Mouse (Mus musculus) cerebellum, adult 18-20 months (tissue): ENCODE data around the gene Arhgap20.

Source experiments
- DNase-seq, 2 experiments: peaks; one replicate each; pipeline ENCODE4 v3.0.0; 2021

Gene Arhgap20

GRCm38 (mm10) chr9:51807272-51807671, 42.1 kb downstream of the Arhgap20 start:
- no peak for DNase-seq

GRCm38 (mm10) chr9:51812931-51813330, 47.8 kb downstream of the Arhgap20 start:
- no peak for DNase-seq

GRCm38 (mm10) chr9:51824516-51824915, 59.4 kb downstream of the Arhgap20 start:
- DNase-seq: no peak

DNA sequence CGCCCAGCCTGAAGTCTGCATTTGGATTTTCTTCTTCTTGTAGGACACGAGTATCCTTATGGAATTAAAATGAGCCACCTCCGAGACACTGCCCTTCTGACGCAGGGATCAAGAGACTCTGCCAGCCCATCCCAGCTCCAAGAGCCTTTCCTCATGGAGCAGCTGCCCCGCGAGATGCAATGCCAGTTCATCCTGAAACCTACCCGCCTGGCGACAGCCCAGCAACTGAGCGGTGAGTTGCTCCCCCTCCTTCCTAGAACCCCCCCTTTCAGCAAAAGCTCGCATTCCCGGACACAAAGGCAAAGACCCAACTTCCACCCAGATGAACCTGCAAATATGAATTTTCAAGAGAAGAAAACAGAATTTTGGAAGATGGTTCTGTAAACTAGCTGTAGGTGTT, 66.5 kb downstream of the Arhgap20 start:
- peak; percentile 13 to 19 for DNase-seq

GRCm38 (mm10) chr9:51832368-51832767, 67.2 kb downstream of the Arhgap20 start:
- DNase-seq: no peak

DNA sequence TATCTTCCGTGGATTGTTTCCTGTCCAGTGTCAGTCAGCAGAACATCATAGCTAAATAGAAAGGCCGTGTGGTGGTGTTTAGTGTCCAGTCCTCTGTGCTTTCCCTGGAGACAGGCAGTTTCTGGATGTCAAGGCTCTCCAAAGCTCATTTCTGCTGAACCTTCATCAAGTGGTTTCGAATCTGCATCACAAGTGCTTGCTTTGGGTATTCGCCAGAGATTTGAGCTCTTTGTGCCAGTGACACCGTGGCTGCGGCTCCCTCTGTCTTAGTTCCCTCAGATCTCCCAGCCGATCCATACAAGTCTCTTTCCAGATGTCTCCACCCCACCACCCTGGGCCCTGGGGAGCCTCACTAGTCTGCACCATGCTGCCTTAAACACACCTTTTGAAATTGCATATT, 72.6 kb downstream of the Arhgap20 start:
- no peak for DNase-seq

GRCm38 (mm10) chr9:51843216-51843615, 78.1 kb downstream of the Arhgap20 start:
- DNase-seq: peak; percentile 7 to 22

DNA sequence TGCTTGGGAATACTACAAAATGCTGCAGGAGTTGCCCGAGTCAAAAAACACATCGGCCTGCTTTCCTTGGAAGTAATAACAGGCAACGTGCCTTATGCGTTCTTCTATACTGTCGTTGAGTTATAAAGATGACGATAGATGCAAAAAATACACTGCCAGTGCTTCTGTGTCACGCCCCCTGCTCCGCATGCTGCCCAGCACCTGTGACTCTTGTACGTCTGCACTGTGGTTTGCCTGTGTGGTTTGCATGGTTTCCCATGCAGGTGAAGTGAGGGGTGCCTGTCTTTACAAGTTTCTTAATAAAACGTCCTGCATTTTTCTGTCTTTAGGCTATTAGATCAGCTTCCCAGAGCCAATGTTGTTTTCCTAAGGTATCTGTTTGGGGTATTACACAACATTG, 80.7 kb downstream of the Arhgap20 start:
- no peak for DNase-seq

- DNase-seq: no peak
Measured at GRCm38 (mm10) chr9:51853772-51854171, 88.6 kb downstream of the Arhgap20 start.

DNA sequence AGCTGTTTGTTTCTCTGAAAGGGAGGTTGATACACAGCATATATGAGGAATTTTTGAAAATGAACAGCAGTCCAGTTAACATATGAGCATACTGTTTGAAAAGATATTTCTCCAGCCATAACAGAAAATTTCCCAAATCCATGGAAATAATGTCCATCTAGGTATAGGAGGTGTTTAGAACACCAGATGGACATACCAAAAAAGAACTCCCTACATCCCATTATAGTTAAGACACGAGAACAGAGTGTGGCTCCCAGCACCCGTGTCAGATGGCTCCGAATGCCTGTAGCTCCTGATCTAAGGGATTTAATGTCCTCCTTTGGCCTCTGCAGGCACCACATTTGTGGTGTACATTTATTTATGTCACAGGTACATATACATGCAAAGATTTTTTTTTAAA, 99.1 kb downstream of the Arhgap20 start:
- DNase-seq: no peak

- DNase-seq: no peak
Measured at GRCm38 (mm10) chr9:51866634-51867033, 101.5 kb downstream of the Arhgap20 start.

DNA sequence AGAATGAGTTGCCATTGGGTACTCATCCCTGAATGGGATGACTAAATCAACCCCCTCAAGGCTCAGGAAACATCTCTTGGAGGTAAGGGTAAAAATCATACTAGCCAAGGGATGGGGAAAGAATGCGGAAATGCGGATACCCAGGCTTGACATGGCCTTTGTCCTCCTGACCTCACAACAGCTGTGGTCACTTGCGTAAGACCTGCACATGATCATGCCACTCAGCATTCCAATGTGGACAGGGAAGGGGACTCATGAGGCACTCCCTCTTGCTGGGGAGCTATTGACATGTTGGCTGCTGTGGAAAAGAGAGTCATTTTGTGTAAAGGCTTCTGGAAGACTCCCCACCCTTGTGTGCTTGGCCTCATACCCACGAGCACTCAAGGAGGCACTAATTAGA, 103.9 kb downstream of the Arhgap20 start:
- DNase-seq: no peak

- DNase-seq: no peak
Measured at GRCm38 (mm10) chr9:51874348-51874747, 109.2 kb downstream of the Arhgap20 start.

DNA sequence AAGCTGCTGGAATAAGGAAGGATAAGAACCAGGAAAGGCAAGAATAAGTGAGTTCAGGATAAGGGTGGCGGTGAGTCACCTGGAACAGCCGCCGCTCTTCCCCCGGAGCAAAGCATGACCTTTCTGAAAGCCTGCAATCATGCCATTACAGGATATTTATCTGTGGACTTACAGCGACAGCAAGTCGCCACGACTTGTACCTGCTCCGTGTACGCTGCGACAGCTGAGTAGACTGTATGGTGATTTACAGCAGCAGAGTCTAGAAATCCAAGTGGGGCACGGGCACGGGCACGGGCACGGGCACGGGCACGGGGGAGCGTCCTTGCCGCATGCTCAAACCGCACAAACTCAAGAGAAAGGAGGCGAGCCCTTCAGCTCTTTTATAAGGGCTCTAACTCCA, 110.4 kb downstream of the Arhgap20 start:
- DNase-seq: no peak

- DNase-seq: no peak
Measured at GRCm38 (mm10) chr9:51881386-51881785, 116.2 kb downstream of the Arhgap20 start.

DNA sequence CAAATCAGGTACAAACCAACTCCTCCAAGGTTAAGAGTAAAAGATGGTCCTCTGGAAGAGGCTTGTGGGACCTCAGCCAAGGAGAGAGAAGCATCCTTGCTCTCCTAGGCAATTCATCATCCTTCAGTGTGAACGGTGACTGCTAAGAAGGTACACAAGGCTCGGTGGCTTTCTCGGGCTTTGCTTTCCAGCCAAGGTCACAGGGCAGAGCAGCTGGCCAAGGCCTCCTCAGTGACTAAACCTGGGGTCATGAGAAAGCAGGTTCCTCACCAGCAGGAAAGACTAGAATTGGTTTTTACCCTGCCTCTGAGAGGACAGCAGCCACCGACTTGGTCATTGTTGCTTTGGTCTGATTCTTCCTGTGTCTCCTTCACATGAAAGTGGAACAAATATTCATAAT, 116.7 kb downstream of the Arhgap20 start:
- DNase-seq: no peak

- DNase-seq: no peak
Measured at GRCm38 (mm10) chr9:51883319-51883718, 118.2 kb downstream of the Arhgap20 start.

DNA sequence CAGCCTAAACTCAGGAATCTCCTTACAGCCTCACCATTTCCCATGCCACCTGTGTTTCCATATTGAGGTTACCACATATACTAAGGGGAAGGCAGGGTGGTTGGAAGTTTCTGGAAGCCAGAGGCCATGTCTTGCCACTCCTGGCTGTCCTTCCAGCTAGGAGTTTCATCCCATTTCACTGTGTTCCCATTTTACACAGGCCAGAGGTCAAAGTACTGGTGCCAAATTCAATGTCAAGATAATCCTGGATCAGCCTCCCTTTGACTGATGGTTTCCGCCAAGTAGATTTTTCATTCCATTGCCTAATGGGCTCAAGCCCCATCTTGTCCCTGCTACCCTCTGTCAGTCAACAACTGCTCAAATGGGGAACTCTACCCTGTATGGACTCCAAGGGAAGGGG, 127.8 kb downstream of the Arhgap20 start:
- DNase-seq: no peak
